Mouse (Mus musculus) frontal cortex, postnatal 14 days (tissue): ENCODE measurements at regions not wholly inside any gene's neighbourhood (a gene's known extent, or its start where the extent isn't known, plus 50 kb on each side); places are given as distances from the start of the nearest gene placed in this dataset.
A peak's percentile ranks its signal among the peaks of the same experiment; 100 is the strongest.
"Not testable (repeated sequence)": the region's sequence is repeated elsewhere in the genome, so short reads cannot be mapped to it uniquely, and the experiment has no call there.

ENCODE experiments used
- DNase-seq, 2 experiments: peaks; one replicate each; pipeline ENCODE4 v3.0.0; 2022; ENCODE audit warnings: low spot score in 2 of 2

DNA sequence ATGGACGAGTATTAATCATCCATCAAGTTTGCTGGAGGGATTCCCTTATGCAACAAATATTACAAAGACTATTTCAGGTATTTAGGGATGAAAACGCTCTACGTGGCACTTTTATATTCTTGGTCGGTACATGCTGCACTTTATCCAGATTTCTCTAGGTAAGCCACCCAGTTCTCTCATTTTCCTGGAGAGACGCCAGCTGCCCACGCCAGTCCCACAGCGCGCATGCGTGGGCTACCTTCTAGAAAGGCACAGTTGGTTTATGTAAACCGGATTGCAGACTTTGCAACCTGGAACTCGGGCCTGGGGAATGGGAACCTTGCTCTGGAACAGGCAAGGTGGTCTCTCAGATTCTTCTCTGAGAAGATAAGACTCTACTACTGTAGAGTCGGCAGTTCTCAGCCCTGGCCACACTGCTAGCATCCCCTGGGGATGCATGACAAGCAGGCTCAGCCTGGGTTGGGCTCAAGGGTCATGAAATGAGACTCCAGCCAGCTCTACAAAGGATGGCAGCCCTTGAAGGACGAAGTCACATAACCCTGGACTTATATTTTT is 265.0 kb downstream of the Etnk1 start:
- peak in 1 of 2 experiments; percentile 40 for DNase-seq

DNA sequence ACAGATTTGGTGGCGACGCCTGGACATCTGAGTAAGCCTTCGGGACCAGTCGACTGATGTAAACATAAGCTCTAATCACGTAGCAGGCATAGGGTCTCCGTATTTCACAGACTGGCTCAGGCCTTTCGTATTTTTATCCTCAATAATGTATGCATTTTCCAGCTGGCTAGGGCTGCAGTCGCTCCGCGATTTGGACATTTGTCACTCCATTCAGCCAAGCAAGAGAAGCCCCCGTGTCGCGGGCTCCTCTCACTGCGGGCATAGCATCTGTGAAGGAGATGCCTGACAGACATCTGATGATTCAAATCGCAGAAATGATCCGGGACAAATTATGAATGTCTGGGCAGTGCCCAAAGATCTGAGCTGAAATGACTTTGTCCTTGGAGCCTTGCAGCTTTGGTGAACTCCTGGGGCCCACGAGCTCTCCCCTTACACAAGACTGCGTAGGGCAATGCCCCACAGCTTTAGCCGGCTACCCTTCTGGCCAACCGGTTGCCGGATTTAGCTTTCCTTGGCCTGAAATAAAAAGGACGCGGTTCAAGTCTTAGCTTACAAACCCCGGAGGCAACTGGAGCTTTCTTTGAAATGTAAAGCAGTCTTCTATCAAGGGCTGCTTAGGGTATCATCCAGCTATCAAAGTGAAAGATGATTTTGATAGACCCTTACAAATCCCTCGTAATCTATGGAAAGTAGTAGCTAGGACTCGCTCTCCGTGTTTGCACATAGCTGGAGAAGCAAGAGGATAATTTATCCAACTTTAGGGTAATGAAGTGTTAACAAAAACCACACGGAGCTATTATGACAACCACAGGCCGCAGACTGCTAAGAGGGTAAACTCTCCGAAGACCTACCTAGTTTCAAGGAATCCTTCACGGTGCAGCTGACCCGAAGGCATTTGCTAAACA is 270.6 kb downstream of the Etnk1 start:
- DNase-seq = no peak

- no peak for DNase-seq
Measured at GRCm38 (mm10) chr6:143438272-143438591, 271.2 kb downstream of the Etnk1 start.

DNA sequence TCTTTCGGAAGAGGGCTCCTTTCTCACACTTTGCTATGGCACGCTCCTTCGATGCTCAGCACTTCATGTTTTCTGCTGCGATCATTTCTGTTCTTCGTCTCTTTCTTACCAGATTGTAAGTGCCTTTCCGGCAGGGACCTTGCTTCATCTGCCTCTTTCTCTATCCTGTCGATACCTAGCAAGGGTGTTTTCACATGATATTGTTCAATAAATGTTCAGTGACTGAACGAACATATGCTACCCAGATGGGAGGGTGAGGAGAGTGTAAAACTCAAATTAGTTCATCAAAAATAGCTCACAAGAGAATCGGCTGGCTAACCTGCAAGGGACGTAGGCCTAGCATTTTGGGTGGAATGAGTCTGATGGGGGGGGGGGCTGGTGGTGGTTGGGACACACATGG is 272.5 kb downstream of the Etnk1 start:
- no peak for DNase-seq

GRCm38 (mm10) chr6:143440237-143440950 is 273.4 kb downstream of the Etnk1 start:
- no peak for DNase-seq

DNA sequence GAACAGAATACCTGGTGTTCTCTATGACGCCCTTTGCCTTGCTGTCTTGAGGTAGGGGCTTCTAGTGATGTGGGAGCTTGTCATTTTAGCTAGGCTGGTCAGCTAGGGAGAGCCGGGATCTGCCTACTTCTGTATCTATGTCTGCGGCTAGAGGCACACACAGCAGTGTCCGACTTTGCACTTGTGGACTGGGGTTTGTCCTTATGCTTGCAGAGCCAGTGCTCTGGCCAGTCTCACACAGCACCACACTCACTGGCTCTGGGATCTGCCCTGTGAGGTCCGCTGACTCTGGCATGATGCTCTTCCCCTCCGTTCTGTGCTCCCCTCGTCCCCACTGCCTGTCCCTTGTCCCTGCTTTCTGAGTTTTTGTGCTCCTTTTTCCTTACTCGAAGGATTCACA is 275.3 kb downstream of the Etnk1 start:
- no peak for DNase-seq

DNA sequence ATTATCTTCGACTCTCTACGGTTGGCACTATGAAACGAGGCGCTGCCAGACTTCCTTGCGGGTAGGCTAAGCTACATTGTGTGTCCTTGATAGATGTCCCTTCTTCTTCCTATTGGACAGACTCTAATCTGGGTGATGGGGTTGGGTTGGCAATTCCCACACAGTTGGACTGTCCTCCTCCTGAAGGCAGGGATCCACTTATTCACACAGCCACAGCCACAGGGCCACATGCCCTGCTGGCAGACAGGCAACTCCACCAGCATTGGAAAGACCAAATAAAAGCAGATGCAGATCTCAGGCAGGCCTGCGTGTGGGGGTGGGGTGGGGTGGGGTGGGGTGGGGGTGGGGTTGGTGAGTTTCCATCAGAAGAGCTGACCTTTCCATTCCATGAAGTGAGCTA is 276.4 kb downstream of the Etnk1 start:
- DNase-seq = no peak

DNA sequence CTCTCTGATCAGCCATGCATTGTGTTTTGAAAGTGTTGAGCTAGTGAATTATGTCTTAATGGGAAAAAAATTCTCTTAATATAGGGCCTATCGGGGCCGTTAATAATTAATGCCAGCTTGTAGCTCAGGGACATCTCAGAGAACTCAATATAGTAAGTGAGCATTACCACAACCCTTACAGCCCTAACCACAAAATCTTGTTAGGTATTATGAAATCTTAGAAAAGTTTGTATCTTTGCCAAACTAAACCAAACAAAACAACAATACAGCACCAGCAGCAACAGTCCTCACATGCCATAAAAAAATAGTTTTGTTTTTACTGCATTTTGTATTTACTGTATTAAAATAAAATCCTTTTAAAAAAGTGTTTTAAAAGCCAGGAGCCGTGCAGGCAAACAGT is 277.8 kb downstream of the Etnk1 start:
- no peak for DNase-seq

DNA sequence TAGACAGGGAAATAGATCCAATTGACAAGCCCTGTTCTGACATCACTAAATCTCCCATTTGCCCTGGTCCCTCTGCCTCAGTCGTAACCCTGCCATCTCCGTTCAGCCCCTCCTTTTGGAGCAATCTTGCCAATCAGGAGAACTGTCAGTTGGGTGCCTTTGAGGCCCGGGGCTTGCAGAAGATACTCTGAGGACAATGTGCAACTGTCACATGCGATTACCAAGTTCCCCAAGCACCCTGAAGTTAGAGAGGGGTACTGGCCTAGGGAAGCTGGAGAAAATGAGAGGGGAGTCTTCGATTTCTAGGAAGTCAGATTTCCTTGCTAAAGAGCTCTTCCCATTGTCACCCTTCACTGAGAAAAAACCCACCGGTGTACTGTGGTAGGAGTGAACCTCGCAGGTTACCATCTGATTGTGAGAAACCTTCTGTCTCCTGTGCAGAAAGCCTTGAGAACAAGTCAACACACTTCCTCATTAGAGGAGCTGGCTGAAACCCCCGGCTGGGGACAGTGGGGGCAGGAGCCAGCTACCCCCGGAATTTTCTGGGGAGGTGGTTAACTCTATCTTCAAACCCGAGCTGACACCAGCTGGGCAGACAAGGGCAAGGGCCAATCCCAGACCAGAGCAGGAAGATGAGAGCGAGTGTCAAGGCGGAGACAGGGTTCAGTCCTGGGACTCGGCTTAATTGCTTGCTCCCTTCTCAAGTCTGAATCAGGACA is 279.0 kb downstream of the Etnk1 start:
- no peak for DNase-seq

GRCm38 (mm10) chr6:143447060-143447459 is 280.0 kb downstream of the Etnk1 start:
- no peak for DNase-seq

GRCm38 (mm10) chr6:143449071-143449470 is 282.1 kb downstream of the Etnk1 start:
- DNase-seq = no peak

GRCm38 (mm10) chr6:143451869-143452268 is 284.8 kb downstream of the Etnk1 start:
- DNase-seq = no peak

DNA sequence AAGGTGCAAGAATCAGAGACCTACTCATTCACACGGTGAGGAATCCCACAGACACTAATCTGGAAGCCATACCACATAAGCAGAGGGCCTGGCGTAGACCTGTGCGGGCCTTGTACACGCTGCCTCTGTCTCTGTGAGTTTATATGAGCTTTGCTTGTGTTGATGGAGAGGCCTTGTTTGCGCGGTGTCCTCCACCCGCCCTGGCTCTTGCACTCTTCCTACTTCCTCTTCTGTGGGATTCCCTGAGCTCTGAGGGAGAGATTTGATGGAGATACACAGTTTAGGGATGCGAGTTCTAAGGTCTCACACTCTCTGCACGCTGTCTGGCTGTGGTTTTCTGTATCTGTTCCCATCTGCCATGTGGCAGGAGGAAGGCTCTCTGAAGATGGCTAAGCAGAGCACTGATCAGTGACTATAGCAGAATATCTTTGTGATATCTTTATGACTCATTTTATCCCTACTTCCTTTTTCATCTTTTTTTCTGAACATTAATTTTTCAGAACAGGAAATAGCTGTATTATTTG is 287.7 kb downstream of the Etnk1 start:
- no peak for DNase-seq

- DNase-seq = no peak
Measured at GRCm38 (mm10) chr6:143464907-143465537, 298.0 kb downstream of the Etnk1 start.

- DNase-seq = not testable (repeated sequence)
Measured at GRCm38 (mm10) chr6:143472676-143473075, 305.7 kb downstream of the Etnk1 start.

- no peak for DNase-seq
Measured at GRCm38 (mm10) chr6:143474396-143474795, 307.4 kb downstream of the Etnk1 start.

GRCm38 (mm10) chr6:143475296-143475695 is 308.3 kb downstream of the Etnk1 start:
- DNase-seq = no peak

DNA sequence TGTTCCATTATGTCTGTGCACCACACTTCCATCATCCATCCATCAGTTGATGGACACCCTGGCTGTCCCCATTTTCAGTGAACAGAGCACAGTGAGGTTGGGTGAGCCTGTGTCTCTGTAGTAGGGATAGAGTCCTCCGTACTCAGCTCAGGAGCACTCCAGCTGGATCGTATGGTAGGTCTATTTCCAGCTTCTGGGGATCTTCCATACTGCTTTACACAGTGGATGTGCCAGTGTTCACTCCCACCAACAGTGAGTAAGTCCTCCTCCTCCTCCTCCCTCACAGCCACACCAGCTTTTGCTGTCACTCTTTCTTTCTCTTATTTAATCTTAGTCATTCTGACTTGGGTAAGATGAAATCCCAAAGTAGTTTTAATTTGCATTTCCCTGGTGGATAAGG is 310.4 kb downstream of the Etnk1 start:
- peak; percentile 22 to 26 for DNase-seq

- no peak for DNase-seq
Measured at GRCm38 (mm10) chr6:143479239-143479638, 312.2 kb downstream of the Etnk1 start.

GRCm38 (mm10) chr6:143479701-143480388 is 312.8 kb downstream of the Etnk1 start:
- no peak for DNase-seq

GRCm38 (mm10) chr6:143482272-143482671 is 315.3 kb downstream of the Etnk1 start:
- DNase-seq = no peak
